Mouse (Mus musculus) frontal cortex, postnatal 10 days (tissue): ENCODE measurements around the gene Hist1h2ah.

ENCODE experiments used
- DNase-seq, 2 experiments: peaks; one replicate each; pipeline ENCODE4 v3.0.0; 2022; ENCODE audit warnings: low spot score in 2 of 2, mixed read lengths in 1 of 2

The Hist1h2ah gene

GRCm38 (mm10) chr13:22013716-22014115, 21.7 kb downstream of the Hist1h2ah start:
- DNase-seq: no peak

- no peak for DNase-seq
Observed at GRCm38 (mm10) chr13:22009642-22010041, 25.7 kb downstream of the Hist1h2ah start, which contains the start of gene Prss16. TSS of gene Prss16 (minus strand) at chr13:22009742.

DNA sequence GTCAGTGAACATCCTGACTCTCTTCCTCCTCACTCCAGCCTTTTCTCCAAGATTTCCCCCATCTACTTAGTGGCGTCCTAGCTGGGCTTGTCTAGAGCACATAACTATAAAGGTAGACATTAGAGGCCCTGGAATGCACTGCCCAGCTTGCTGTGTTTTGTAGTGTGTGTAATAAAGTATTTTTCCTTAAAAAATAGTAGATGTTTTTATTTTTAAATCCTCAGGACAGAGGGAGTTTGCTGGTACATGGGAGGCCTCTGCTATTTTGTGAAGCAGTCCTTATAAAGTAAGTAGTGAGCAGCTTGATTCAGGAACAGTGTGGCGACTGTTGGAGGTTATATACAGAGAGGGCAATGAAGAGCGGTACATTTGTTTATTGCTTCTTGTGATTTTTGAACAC, 26.7 kb downstream of the Hist1h2ah start:
- no peak for DNase-seq

DNA sequence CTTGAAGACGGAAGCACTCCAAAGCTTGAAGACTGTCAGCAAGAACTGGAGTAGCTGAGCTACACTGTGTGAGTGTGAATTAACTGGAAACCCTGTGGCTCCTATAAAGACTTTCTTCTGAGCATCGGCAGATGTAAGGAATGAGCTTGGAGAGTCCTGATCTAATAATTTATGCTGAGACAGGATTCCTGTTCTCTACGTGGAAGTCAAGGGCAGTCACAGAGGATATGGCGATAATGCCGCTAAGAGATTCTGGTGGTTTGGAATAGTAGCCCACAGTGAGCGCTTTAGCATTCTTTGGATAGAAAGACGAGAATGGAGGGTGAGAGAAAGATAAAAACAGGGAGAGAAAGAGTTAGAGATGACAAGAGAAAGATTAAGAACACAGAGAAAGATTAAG, 27.5 kb downstream of the Hist1h2ah start:
- DNase-seq: no peak

GRCm38 (mm10) chr13:22007121-22007510, 28.3 kb downstream of the Hist1h2ah start:
- DNase-seq: no peak

DNA sequence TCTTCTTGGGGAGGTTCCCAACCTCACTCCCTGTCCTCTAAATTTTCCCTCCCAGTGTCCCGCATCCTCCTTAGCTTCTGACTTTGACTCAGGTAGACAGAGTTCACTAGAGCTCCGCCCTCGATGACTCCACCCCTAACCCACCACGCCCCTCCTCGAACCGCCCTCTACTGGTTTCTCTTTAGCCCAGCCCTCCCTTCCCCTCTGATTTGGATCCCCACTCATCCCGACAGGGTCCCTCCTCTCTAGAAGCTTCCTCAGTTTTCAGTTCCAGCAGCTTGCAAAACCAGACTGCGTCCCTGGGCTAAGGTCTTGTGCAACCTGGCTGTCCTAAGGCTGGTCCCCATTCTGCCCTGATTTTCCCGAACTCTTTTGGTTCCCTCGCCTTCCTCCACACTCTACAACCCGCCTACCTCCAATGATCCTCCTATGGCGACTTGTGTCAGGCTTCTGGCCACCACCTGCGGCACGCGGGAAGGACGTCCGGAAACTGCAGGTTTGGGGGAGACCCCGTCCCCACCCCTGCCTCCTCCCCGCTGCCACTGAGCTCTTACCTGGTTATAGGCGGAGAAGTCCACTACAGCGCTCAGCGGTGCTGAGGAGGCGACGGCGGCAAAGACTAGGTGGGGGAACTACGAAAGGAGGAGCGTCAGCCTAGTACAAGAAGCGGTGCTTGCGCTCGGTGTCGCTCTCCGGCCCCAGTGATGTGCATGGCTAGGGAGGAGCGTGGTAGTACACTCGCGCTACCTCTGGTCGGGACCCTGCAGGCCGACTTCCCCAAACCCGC, 28.8 kb downstream of the Hist1h2ah start:
- no peak for DNase-seq

- no peak for DNase-seq
Observed at GRCm38 (mm10) chr13:22005605-22006333, 29.6 kb downstream of the Hist1h2ah start.

DNA sequence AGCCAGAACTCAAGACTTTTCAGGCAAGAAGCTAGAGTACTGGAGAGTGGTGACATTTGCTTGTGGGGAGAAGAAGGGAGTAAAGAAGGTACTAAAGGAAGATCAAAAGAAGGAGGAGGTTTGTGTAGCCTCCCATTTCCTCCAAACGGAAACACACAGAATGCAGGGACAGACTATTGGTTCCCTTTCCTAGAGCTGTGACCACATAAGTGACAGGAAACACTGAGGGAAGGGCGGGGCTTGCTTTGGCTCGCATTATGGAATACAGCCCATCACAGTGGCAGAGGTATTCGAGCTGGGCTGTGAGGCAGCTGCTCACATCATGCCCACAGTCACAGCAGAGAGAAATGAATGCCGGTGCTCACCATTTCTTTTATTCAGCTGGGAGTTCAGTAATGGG, 33.5 kb downstream of the Hist1h2ah start:
- DNase-seq: no peak

DNA sequence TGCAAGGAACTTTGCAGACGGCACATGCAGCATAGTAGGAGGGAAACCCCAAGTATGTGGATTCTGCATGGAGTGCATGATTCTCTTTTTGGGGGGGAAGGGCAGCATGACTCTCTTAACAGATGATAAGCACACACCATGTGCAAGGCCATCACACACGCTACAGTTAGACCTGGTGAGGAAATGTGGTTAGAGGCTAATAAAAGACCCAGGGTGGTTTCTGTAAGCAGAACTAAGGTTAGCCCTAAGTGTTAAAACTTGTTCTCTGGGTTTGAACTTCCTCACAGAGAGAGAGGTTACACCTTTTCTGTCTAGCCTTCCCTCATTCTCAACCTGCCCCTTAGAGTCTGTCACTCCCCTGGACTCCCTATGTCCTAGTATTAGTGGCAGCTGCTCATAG, 34.0 kb downstream of the Hist1h2ah start:
- DNase-seq: no peak

DNA sequence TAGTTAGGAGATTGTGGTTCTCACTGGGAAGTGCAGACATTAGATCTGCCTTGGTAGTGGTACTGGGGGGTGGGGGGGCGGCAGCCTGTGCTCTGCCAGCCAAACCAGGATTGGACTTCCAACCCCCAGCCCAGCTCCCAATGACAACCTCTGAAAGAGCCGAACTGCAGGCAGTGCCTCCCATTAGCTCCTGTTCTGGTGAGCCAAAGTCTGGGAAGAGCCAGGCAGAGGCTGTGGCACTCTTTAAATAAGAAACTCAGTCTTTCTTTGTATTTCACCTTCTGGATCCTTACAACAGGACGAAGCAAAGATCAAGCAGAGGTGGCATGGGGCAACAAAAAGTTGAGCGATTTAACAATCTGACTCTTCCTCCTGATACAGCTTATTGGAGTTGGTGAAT, 36.2 kb downstream of the Hist1h2ah start:
- no peak for DNase-seq

DNA sequence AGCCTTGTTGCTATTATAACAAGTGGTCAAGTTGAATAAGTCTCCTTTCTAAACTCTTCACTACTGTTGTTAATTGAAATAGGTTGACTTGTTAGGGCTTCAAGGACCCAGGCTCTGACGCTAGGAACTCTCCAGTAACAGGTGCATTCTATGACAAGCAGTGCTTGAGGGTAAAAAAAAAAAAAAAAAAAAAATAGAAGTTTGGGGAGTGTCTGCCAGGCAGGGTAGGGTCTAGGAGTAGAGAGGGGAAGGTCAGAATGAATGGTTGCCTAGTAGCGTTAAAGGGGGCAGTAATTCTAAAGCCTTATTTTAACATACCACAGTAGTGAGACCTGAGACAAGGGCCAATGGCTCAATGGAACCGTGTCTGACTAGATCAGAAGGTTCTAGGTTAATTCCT, 37.0 kb downstream of the Hist1h2ah start:
- no peak for DNase-seq

GRCm38 (mm10) chr13:21997821-21998220, 37.5 kb downstream of the Hist1h2ah start:
- DNase-seq: no peak

DNA sequence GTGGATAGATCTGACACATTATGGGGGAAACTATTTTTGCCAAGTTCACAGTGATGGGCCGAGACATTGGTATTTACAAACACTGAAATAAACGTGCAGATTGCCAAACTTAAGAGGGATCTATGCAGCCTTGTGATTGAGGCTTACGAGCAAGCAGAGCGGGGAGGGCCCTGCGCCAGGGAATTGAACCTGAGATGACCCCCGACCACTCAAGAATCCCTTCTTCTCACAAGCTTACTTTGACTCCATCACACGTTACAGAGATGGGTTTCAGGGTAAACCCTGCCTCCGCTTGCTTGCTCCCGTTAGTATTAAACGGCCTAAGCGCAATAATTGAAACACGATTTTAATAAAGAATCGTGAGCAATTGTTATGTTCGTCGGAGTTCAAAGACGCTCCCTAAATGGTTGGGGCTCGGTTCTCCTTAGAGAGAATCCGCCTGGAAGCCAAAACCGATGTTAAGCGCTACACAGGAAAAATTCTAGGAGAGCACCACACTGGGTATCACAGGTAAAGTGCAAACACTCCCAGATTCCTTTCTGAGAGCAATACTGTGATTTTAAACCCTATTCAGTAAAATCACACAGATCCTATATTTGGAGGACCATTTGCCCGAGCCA, 38.1 kb downstream of the Hist1h2ah start:
- no peak for DNase-seq

- DNase-seq: no peak
Observed at GRCm38 (mm10) chr13:21996840-21997185, 38.6 kb downstream of the Hist1h2ah start.

GRCm38 (mm10) chr13:21996101-21996839, 39.1 kb downstream of the Hist1h2ah start:
- DNase-seq: no peak

- DNase-seq: no peak
Observed at GRCm38 (mm10) chr13:21995331-21995914, 39.9 kb downstream of the Hist1h2ah start.

DNA sequence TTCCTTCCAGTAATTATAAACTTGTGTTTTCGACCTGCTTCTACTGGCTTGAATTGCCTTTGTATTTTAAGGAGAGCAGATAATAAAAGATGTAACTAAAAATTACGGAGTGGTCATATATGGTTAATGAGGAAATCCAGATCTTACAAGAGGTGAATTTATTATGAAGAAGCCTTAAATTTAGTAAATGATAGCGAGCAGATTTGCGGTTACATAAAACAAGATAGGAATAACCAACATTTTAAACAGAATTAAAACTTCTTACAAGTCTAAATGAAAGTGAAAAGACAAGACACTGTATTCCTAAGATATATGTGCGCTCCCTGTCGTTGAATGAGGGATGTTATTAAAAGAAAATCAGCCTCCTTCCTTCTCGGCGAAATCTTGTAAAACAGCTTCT, 40.5 kb downstream of the Hist1h2ah start:
- DNase-seq: no peak

GRCm38 (mm10) chr13:21993957-21994738, 41.2 kb downstream of the Hist1h2ah start:
- peak in 1 of 2 experiments; percentile 17 for DNase-seq

DNA sequence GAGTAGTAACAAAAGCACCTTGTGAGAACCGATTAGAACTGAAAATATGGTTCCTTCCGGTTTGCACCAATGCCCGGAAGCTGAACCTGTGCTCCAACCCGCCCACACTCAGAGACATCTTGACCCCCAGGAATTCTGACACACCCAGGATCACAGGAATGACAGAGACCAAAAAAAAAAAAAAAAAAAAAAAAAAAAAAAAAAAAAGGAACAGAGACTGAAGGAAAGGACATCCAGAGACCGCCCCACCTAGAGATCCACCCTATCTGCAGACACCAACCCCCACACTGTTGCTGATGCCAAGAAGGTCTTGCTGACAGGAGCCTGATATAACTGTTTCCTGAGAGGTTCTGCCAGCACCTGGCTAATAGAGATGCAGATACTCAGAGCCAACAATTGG, 42.8 kb downstream of the Hist1h2ah start:
- DNase-seq: no peak
